Mouse (Mus musculus): ENCODE data around the gene Prpmp5.
"Not testable (repeated sequence)": the region's sequence is repeated elsewhere in the genome, so short reads cannot be mapped to it uniquely, and the experiment has no call there.

Prpmp5 gene

GRCm38 (mm10) chr6:132314657-132315056 is at the start of gene Prpmp5:
Prpmp5 (minus strand) TSS chr6:132314757.
- not testable (repeated sequence) for DNase-seq (ENCODE audit: low spot score in 2 of 2)

- DNase-seq (ENCODE audit: low spot score in 2 of 2), result not testable (repeated sequence)
Observed at GRCm38 (mm10) chr6:132364034-132364433, 49.5 kb upstream of the Prpmp5 start, which contains the start of gene Gm8882. Gm8882 (minus strand) TSS chr6:132364134.

Measured in natural killer cell, adult 2 months (primary cell).